Mouse (Mus musculus) E14TG2a.4 (cell line): ENCODE results near the gene Gadd45gip1.

Experiments
- CTCF ChIP-seq: conservative IDR thresholded peaks from 2 replicates; pipeline ENCODE4 v1.5.1; 2014; ENCODE audit warnings: low read length
- NANOG ChIP-seq: IDR thresholded peaks from 2 replicates; pipeline ENCODE4 v1.6.1; 2014; ENCODE audit warnings: borderline replicate concordance, low read length, mixed read lengths
- POU5F1 ChIP-seq: IDR thresholded peaks from 2 replicates; pipeline ENCODE4 v1.6.1; 2014; ENCODE audit warnings: low read length, borderline replicate concordance

DNA sequence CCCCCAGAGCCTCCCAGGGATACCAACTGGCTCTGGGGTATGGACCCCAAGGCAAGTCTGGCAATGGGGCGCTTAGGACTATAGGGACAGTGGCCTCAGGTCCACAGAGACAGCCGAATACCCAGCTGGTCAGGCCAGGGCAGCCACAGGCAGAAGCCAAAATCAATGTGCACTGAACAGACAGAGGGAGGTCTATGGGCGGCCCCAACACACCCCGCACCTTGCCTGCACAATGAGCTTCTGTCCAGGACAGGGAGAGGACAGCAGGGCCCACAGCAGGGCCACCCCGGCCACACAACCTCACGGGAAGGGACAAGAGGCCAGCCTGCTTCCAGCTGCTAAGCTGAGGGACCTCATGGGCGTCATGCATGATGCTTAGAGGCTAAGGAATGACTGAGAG, 36.8 kb upstream of the Gadd45gip1 start:
- no peak for TF ChIP-seq CTCF
- no peak for TF ChIP-seq POU5F1
- no peak for TF ChIP-seq NANOG
